Mouse (Mus musculus) cortical plate, adult 2 months (tissue): ENCODE measurements around the gene Pde6h.

Source experiments
- CTCF ChIP-seq: fragments of 200-500 bp; IDR thresholded peaks from 2 replicates; pipeline ENCODE4 v1.5.1; 2011; ENCODE audit warnings: mild to moderate bottlenecking, control low read depth, low read length; ENCODE audit not compliant: insufficient read depth; ENCODE audit errors: extremely low read depth
- POLR2A ChIP-seq: fragments of 200-500 bp; IDR thresholded peaks from 2 replicates; pipeline ENCODE4 v1.6.1; 2011; ENCODE audit warnings: mild to moderate bottlenecking, low read length, control low read depth; ENCODE audit not compliant: insufficient read depth; ENCODE audit errors: extremely low read depth

GRCm38 (mm10) chr6:136939326-136940187 lies 15.9 kb downstream of the Pde6h start:
- TF ChIP-seq POLR2A (no peak), CTCF (no peak)
